Mouse (Mus musculus): Measurements from ENCODE around the gene Smpd3.
"Not testable (repeated sequence)": the region's sequence is repeated elsewhere in the genome, so short reads cannot be mapped to it uniquely, and the experiment has no call there.

The Smpd3 gene

GRCm38 (mm10) chr8:106321434-106321833 is 16.4 kb downstream of the Smpd3 start:
- no peak for DNase-seq (ENCODE audit: low spot score)

- DNase-seq (ENCODE audit: low spot score): no peak
Measured at GRCm38 (mm10) chr8:106320002-106320401, 17.8 kb downstream of the Smpd3 start.

- DNase-seq (ENCODE audit: low spot score): no peak
Measured at GRCm38 (mm10) chr8:106317091-106317490, 20.7 kb downstream of the Smpd3 start.

- DNase-seq (ENCODE audit: low spot score): no peak
Measured at GRCm38 (mm10) chr8:106316506-106316905, 21.3 kb downstream of the Smpd3 start.

GRCm38 (mm10) chr8:106315402-106316187 is 22.2 kb downstream of the Smpd3 start:
- no peak for DNase-seq (ENCODE audit: low spot score)

GRCm38 (mm10) chr8:106313799-106314198 is 24.0 kb downstream of the Smpd3 start:
- DNase-seq (ENCODE audit: low spot score): no peak

GRCm38 (mm10) chr8:106313120-106313737 is 24.6 kb downstream of the Smpd3 start:
- no peak for DNase-seq (ENCODE audit: low spot score)

- no peak for DNase-seq (ENCODE audit: low spot score)
Measured at GRCm38 (mm10) chr8:106311967-106312366, 25.8 kb downstream of the Smpd3 start.

- no peak for DNase-seq (ENCODE audit: low spot score)
Measured at GRCm38 (mm10) chr8:106310026-106310652, 27.6 kb downstream of the Smpd3 start.

- peak; percentile 70 for DNase-seq (ENCODE audit: low spot score)
Measured at GRCm38 (mm10) chr8:106308082-106308786, 29.6 kb downstream of the Smpd3 start.

- DNase-seq (ENCODE audit: low spot score): peak; percentile 17
Measured at GRCm38 (mm10) chr8:106307586-106307985, 30.2 kb downstream of the Smpd3 start.

GRCm38 (mm10) chr8:106306711-106307248 is 31.0 kb downstream of the Smpd3 start:
- not testable (repeated sequence) for DNase-seq (ENCODE audit: low spot score)

GRCm38 (mm10) chr8:106306076-106306475 is 31.7 kb downstream of the Smpd3 start:
- DNase-seq (ENCODE audit: low spot score): no peak

GRCm38 (mm10) chr8:106305301-106305700 is 32.5 kb downstream of the Smpd3 start:
- no peak for DNase-seq (ENCODE audit: low spot score)

- DNase-seq (ENCODE audit: low spot score): no peak
Measured at GRCm38 (mm10) chr8:106304321-106304720, 33.5 kb downstream of the Smpd3 start.

GRCm38 (mm10) chr8:106300739-106301715 is 36.8 kb downstream of the Smpd3 start:
- peak; percentile 18 for DNase-seq (ENCODE audit: low spot score)

- no peak for DNase-seq (ENCODE audit: low spot score)
Measured at GRCm38 (mm10) chr8:106299686-106300085, 38.1 kb downstream of the Smpd3 start.

GRCm38 (mm10) chr8:106298846-106299245 is 38.9 kb downstream of the Smpd3 start:
- DNase-seq (ENCODE audit: low spot score): no peak

- DNase-seq (ENCODE audit: low spot score): no peak
Measured at GRCm38 (mm10) chr8:106298261-106298660, 39.5 kb downstream of the Smpd3 start.

- DNase-seq (ENCODE audit: low spot score): no peak
Measured at GRCm38 (mm10) chr8:106292484-106293396, 45.0 kb downstream of the Smpd3 start.

Measured in urinary bladder, postnatal 14 days (tissue).